Mouse (Mus musculus): ENCODE measurements around the gene Gm13691. TPM values are rescaled to one million over a fixed set of nuclear protein-coding genes. Genes with fewer than 3 reads are reported as not detected.
"Not testable (repeated sequence)": the region's sequence is repeated elsewhere in the genome, so short reads cannot be mapped to it uniquely, and the experiment has no call there.

The Gm13691 gene
- total RNA-seq (2022), result 1 to 10 TPM in 1 of 4 experiments, under 1 TPM in 3; 0.75 to 1.0 (median 0.76) TPM

DNA sequence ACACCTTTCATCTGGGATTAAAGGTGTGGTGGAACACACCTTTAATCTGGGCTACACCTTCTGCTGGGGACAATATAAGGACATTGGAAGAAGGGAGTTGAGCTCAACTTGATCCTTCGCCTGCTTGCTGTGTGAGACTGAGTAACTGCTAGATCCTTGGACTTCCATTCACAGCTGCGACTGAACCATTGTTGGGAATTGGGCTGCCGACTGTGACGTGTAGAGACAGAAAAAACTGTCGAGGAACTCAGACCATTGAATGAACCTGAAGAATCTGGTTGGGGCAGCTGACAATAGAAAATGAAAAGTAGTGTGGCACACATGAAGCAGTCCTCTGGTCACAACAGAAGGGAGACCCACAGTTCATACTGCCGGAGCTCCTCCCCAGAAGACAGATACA is at the start of gene Gm13691:
Gene Gm13691, plus strand, starts transcription at position 301 of the 400 bp plus-strand sequence.
- not testable (repeated sequence) for DNase-seq (ENCODE audit: low spot score)

DNA sequence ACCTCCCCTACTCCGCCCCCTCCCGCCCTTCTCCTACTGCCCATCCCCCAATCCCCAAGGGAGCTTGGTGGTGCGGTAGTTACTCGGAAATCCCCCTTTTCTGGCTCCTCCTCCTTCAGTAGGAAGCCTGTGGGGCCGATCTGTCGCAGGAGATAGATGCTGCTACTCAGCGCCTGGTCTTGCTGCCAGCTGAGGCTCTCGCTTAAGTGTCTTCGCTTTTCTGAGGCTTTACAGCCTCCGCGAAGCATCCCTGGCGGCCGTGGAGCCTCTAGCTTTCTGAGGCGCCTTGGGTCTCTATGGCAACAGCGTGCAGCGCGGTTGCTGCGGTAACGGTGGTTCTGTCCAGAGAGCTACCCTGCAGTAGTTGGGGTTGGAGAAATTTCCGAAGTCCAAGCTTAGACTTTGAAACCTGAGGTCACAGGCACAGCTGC is 49.4 kb upstream of the Gm13691 start, which contains the start of gene Zswim2:
Gene Zswim2, minus strand, starts transcription at position 298 of the 431 bp plus-strand sequence.
- no peak for DNase-seq (ENCODE audit: low spot score)

DNA sequence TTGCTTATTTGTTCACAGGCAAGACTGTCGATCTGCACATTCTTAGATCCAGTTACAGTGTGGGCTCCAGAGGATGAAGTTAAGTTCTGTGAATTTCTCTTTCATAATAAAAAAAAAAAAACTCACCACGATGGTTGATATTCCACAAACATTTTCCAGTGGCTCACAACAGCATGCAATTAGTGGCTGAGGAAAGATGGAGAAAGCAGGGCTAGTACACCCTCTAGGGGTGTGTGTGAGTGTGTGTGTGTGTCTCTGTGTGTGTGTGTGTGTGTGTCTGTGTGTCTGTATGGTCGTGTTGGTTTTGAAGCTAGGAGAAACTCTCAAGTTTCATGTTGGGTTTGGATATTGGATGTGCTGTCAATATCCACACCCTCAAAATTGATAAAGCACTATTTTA is 49.0 kb upstream of the Gm13691 start:
- DNase-seq (ENCODE audit: low spot score), result no peak

DNA sequence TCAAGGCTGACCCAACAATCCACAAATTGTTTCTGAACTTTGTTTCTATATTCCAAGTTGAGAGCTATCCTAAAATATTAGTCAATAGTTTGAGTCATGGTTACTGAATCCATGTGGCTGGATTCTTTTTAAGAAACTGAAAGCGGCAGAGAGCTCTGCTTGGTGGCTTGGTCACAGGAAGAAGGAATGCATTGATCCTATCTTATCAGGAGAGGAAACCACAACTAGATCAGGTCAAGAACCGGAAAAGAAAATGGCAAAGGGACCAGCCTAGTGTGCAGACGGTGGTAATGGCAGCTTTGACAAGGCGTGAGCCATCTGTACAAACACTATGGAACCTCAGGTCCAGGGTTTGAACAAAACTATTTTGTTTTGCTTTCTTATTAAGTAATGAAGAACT is 48.6 kb upstream of the Gm13691 start:
- no peak for DNase-seq (ENCODE audit: low spot score)

DNA sequence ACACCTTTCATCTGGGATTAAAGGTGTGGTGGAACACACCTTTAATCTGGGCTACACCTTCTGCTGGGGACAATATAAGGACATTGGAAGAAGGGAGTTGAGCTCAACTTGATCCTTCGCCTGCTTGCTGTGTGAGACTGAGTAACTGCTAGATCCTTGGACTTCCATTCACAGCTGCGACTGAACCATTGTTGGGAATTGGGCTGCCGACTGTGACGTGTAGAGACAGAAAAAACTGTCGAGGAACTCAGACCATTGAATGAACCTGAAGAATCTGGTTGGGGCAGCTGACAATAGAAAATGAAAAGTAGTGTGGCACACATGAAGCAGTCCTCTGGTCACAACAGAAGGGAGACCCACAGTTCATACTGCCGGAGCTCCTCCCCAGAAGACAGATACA is 35.0 kb upstream of the Gm13691 start, which contains the start of gene Gm13698:
Gene Gm13698, plus strand, starts transcription at position 301 of the 400 bp plus-strand sequence.
- not testable (repeated sequence) for DNase-seq (ENCODE audit: low spot score)

DNA sequence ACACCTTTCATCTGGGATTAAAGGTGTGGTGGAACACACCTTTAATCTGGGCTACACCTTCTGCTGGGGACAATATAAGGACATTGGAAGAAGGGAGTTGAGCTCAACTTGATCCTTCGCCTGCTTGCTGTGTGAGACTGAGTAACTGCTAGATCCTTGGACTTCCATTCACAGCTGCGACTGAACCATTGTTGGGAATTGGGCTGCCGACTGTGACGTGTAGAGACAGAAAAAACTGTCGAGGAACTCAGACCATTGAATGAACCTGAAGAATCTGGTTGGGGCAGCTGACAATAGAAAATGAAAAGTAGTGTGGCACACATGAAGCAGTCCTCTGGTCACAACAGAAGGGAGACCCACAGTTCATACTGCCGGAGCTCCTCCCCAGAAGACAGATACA is 29.1 kb upstream of the Gm13691 start, which contains the start of gene Gm13693:
Gene Gm13693, plus strand, starts transcription at position 301 of the 400 bp plus-strand sequence.
- not testable (repeated sequence) for DNase-seq (ENCODE audit: low spot score)

DNA sequence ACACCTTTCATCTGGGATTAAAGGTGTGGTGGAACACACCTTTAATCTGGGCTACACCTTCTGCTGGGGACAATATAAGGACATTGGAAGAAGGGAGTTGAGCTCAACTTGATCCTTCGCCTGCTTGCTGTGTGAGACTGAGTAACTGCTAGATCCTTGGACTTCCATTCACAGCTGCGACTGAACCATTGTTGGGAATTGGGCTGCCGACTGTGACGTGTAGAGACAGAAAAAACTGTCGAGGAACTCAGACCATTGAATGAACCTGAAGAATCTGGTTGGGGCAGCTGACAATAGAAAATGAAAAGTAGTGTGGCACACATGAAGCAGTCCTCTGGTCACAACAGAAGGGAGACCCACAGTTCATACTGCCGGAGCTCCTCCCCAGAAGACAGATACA is 23.3 kb upstream of the Gm13691 start, which contains the start of gene Gm13695:
Gene Gm13695, plus strand, starts transcription at position 301 of the 400 bp plus-strand sequence.
- not testable (repeated sequence) for DNase-seq (ENCODE audit: low spot score)

DNA sequence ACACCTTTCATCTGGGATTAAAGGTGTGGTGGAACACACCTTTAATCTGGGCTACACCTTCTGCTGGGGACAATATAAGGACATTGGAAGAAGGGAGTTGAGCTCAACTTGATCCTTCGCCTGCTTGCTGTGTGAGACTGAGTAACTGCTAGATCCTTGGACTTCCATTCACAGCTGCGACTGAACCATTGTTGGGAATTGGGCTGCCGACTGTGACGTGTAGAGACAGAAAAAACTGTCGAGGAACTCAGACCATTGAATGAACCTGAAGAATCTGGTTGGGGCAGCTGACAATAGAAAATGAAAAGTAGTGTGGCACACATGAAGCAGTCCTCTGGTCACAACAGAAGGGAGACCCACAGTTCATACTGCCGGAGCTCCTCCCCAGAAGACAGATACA is 17.5 kb upstream of the Gm13691 start, which contains the start of gene Gm13696:
Gene Gm13696, plus strand, starts transcription at position 301 of the 400 bp plus-strand sequence.
- not testable (repeated sequence) for DNase-seq (ENCODE audit: low spot score)

DNA sequence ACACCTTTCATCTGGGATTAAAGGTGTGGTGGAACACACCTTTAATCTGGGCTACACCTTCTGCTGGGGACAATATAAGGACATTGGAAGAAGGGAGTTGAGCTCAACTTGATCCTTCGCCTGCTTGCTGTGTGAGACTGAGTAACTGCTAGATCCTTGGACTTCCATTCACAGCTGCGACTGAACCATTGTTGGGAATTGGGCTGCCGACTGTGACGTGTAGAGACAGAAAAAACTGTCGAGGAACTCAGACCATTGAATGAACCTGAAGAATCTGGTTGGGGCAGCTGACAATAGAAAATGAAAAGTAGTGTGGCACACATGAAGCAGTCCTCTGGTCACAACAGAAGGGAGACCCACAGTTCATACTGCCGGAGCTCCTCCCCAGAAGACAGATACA is 11.7 kb upstream of the Gm13691 start, which contains the start of gene Gm13694:
Gene Gm13694, plus strand, starts transcription at position 301 of the 400 bp plus-strand sequence.
- not testable (repeated sequence) for DNase-seq (ENCODE audit: low spot score)

DNA sequence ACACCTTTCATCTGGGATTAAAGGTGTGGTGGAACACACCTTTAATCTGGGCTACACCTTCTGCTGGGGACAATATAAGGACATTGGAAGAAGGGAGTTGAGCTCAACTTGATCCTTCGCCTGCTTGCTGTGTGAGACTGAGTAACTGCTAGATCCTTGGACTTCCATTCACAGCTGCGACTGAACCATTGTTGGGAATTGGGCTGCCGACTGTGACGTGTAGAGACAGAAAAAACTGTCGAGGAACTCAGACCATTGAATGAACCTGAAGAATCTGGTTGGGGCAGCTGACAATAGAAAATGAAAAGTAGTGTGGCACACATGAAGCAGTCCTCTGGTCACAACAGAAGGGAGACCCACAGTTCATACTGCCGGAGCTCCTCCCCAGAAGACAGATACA is 5.9 kb upstream of the Gm13691 start, which contains the start of gene Gm13697:
Gene Gm13697, plus strand, starts transcription at position 301 of the 400 bp plus-strand sequence.
- not testable (repeated sequence) for DNase-seq (ENCODE audit: low spot score)

DNA sequence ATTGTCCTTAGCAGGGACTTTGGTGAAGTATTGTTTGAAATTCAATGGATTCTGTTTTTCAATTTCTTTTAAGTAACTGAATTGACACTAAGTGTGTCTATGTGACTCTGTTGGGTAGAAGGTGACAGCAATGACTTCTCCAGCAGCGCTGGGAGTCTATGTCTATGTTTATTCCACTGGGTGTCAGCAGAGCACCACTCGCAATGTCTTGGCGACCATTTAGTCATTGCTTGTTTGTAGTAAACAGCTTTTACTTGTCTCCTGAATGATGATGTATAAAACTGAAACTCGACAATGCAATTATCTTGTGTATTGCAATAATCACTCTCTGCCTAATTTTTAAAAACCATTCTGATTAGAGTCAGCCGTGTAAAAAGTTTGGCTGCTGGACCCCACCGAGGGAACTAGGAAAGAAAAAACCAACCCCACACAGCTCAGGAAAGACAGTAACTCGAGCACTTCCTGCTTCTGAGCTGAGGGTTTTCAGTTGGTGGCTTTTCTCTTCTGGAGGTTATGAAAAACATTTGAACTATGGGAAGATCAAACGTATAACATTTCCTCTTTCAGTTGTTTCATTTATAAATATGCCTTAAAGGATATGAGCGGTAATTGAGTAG is 3.4 kb downstream of the Gm13691 start:
- DNase-seq (ENCODE audit: low spot score), result not testable (repeated sequence)

DNA sequence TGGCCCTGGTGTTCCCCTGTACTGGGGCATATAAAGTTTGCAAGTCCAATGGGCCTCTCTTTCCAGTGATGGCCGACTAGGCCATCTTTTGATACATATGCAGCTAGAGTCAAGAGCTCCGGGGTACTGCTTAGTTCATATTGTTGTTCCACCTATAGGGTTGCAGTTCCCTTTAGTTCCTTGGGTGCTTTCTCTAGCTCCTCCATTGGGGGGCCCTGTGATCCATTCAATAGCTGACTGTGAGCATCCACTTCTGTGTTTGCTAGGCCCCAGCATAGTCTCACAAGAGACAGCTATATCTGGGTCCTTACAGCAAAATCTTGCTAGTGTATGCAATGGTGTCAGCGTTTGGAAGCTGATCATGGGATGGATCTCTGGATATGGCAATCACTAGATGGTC is 4.2 kb downstream of the Gm13691 start:
- not testable (repeated sequence) for DNase-seq (ENCODE audit: low spot score)

DNA sequence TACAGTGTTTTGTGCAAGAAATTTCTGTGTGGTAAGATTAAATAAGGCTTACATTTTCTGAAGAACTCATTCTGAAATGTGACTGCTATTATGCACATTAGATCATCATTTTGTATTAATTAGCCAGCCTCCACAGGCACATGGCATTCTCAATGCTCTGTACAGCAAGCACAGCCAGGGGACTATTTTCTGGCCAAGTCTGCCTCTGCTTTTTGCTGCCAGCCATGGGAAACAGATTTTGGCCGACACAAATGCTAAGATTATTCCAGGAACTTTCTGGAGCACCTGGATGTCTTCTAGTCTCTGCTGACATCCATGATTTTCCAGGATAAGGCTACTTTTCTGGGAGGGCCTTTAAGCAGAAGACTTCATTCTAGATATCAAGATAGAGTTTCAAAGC is 18.6 kb downstream of the Gm13691 start:
- no peak for DNase-seq (ENCODE audit: low spot score)

DNA sequence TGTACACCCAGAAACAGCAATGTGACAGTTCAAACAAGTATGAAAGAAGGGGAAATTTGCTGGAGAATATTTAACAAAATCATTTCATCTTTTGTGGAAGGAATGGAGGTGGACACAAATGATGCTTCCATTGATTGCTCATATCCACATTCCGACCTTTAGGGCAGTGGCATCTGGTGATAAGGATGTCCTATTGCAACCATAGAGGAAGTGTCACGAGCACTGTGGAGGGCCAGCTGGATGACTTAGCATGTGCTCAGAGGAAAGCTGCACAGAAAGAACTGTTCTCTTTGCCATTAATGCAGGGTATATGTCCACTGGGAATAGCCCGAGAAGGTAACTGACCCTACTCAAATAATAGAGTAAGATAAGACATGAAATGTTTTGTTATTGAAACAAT is 19.5 kb downstream of the Gm13691 start:
- DNase-seq (ENCODE audit: low spot score), result no peak

DNA sequence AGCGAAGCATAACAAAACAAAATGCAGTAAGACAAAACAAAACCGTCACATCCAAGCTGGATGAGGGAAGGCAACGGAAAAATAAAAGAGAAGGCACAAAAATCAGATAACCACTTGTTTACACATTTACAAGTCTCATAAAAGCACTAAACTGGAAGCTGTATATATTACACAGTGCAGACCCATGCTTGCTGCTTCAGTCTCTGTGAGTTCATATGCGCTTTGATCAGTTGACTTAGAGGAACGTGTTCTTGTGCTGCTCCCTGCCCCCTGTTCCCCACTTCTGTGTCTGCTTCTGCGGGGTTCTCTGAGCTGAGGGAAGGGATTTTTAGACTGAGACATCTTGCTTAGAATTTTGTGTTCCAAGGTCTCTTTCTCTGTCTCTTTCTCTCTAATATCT is 24.2 kb downstream of the Gm13691 start:
- no peak for DNase-seq (ENCODE audit: low spot score)

DNA sequence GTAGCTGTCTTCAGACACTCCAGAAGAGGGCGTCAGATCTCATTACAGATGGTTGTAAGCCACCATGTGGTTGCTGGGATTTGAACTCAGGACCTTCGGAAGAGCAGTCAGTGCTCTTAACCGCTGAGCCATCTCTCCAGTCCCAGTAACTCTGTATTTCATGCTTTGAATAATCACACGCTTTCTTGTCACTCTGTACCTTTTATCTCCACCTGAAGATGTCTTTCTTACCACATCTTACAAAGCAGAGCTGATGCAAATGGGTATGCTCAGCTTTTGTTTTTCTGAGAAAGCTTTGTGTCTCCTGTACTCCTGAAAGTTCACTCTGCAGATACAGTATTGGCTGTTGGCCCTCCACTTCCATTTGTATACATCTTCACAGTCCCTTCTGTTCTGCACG is 25.9 kb downstream of the Gm13691 start:
- not testable (repeated sequence) for DNase-seq (ENCODE audit: low spot score)

DNA sequence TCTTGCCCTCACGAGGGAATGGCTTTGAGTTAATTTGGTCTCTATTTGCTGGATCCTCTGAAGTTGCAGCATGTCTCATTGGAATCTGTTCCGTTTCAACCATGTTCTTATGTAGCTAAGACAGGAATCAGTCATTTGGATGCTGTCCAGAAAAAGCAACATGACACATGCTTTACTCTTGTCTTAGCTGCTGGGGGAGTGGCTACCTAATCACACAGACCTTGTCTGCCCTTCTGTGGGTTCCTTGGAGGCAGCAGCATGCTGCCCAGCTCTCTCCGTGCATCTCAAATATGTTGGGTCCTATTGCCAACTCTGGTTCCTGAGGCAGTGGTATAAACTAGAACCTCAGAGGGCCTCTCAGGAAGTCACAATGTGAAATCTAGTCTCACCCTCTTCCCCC is 28.0 kb downstream of the Gm13691 start:
- no peak for DNase-seq (ENCODE audit: low spot score)

DNA sequence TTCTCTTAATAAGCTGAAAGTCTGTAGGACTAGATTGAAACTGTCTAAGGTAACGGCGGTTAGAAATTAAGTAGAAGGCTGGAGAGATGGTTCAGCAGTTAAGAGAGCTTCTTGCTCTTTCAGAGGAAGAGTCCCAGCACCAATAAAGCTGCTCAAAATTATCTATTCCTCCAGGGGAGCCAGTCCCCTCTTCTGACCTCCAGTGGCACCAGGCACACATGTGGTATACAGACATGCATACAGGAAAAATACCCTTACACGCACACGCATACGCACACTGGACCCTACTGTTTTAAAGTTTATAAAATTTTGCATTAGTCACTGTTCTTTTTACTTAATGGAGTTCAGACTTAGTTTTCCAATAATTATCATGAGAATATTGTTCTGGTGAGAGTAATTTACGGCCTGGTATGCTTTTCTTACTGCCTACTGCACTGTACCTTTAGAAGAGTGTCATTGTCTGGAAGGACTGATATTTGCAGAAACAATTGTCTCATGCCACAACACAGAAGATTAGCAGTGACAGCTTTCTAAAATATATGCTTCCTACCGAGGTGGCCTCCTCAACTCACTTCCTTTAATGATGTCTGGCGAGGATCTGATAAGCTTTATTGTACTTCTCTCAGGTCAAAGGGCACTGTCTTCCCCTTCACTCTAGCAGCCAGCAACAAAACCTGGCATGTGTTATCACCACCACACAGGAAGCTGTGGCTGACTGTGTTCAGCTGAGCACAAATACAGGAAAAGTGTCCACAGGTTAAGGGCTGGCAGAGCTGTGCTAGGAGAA is 29.4 kb downstream of the Gm13691 start:
- DNase-seq (ENCODE audit: low spot score), result no peak

DNA sequence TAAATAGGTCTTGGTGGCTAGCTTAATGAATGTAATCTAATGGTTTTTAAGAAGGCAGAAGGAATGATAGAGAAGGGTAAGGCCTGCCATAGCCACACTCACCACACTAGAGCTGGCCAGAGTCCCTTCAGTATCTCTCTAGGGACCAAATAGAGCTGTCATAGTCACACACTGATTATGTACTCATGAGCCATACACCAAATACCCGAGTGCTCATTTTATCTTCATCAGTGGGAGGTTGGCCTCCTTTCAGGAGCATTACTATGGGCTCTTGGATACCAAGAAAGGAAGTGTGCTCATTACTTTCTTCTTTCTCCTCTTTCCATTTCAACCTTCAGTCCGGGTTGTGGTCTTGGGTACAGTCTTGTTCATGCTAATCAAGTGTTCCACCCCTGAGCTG is 31.6 kb downstream of the Gm13691 start:
- no peak for DNase-seq (ENCODE audit: low spot score)

DNA sequence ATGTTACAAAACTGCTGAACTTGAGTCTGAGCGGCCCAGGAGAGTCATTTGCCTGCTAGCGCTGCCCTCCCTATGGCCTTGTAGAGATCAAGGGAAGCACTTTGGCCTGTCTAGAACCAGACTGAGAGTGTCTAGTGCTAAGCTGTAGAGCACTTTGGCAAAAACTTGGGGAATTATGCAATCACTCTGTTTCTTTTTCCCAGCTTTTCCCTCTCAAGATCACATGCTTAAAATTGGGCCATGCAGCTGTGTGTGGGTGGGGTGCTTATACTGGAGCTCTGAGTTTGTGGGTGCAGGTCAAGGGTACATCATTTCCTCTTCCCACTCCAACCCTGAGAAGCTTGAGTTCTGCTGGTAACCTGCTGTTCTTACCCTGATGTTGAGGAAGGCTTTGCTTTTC is 32.6 kb downstream of the Gm13691 start:
- peak; percentile 81 for DNase-seq (ENCODE audit: low spot score)

DNA sequence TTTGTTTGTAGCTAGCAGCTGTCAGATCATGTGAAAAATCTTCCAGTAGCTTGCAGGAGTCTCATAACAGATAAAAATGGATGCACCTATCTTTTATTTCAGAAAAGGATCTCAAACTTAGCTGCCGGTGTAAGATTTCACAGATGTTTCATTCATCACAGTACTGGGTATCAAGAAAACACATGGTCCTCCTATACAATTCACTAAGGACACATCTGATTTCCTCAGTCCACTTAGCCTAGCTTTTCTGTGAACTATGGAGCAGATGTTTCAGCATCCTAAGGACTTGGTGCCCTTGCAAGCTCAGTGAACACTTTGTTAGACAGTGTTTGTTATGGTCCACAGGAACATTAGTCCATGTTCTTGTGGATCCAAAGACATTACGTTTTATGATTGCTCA is 33.0 kb downstream of the Gm13691 start:
- no peak for DNase-seq (ENCODE audit: low spot score)

DNA sequence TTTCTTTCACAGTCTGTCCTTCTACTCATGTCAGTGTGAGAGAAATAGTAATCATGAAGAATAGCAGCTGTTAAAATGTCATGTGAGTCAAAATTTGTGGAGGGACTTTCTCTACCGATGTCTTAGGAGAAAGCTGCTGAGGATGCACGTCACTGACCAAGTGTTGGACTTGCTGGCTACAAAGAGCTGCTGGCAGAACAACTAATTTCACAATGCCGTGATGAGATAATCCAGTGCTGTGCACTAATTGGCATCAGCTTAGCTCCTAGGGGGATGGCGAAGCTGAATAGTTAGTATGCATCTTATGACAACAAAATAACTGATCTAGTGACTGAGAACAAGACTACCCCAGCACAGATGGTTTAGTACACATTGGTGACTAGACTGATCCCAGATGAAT is 34.9 kb downstream of the Gm13691 start:
- peak; percentile 72 for DNase-seq (ENCODE audit: low spot score)

Measured in heart, adult 8-10 months (tissue).